Mouse (Mus musculus): ENCODE measurements at regions not wholly inside any gene's neighbourhood (a gene's known extent, or its start where the extent isn't known, plus 50 kb on each side); places are given as distances from the start of the nearest gene placed in this dataset.
"Not testable (repeated sequence)": the region's sequence is repeated elsewhere in the genome, so short reads cannot be mapped to it uniquely, and the experiment has no call there.

DNA sequence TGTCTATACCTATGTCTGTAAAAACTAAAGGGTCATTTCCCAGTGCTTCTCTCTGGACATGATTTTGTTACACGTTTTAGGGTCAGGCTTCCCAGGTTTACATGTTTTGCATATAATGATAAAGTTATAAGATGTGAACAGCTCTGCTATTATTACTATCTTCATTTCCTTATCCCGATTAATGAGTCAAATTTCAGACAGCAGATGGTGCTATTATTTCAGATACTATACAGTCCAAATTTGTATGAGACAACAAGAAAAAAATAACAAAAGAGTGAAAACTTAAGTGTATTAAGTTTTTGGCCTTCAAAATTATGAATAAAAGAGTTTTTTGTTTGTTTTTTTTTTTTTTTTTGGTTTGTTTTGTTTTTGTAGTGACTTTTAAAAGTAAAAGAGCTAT, 922.9 kb upstream of the Ppp6c start:
- no peaks in the 10 kb centered on the region for H3K9me3 ChIP-seq (replicated peaks; ENCODE audit: control insufficient read depth, low read length)
- no peaks in the 10 kb centered on the region for H3K36me3 ChIP-seq (ENCODE audit: control insufficient read depth, insufficient read depth, low read length)
- DNase-seq (ENCODE audit: low spot score) (peak; percentile 31), ATAC-seq (no peak)
- no peak overlapping the region for H3K27ac ChIP-seq (ENCODE audit: low read depth, low read length)
- no peak overlapping the region for H3K9ac ChIP-seq (ENCODE audit: low read length)
- no peak overlapping the region for H3K4me2 ChIP-seq (ENCODE audit: low read length)
- H3K4me3 ChIP-seq (ENCODE audit: low read depth, low read length) = no peak overlapping the region
- 69% methylated on average over 2 of the region's 2 CpGs for WGBS
- no peaks in the 10 kb centered on the region for H3K27me3 ChIP-seq (replicated peaks; ENCODE audit: control insufficient read depth, insufficient read depth, low read length)
- no peaks in the 10 kb centered on the region for H3K4me1 ChIP-seq (ENCODE audit: control insufficient read depth, insufficient read depth, low read length)

DNA sequence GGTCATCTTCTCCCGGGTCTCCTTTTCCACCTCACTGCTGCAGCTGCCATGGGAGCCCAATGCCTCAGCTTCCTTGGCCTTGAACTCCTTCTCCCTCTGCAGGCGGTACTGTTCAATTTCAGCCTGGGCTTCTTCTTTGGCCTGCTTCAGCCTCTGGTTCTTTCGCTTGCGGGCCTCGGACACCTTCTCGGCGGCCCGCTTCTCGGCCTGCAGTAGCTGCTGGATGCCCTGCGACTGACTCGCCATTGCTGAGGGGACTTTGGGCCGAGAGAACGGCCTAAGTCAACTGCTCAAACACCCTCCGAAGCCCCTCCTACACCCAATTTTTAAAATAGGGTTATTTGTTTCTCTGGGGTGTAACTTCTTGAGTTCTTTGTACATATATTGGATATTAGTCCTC, 901.4 kb upstream of the Ppp6c start:
- not testable (repeated sequence) for H3K27me3 ChIP-seq (replicated peaks; ENCODE audit: control insufficient read depth, insufficient read depth, low read length); H3K9me3 ChIP-seq (replicated peaks; ENCODE audit: control insufficient read depth, low read length); H3K9ac ChIP-seq (ENCODE audit: low read length); H3K4me1 ChIP-seq (ENCODE audit: control insufficient read depth, insufficient read depth, low read length); ATAC-seq; H3K4me2 ChIP-seq (ENCODE audit: low read length); H3K27ac ChIP-seq (ENCODE audit: low read depth, low read length); DNase-seq (ENCODE audit: low spot score); H3K36me3 ChIP-seq (ENCODE audit: control insufficient read depth, insufficient read depth, low read length); H3K4me3 ChIP-seq (ENCODE audit: low read depth, low read length)
- WGBS = 95% methylated on average over 14 of the region's 14 CpGs

DNA sequence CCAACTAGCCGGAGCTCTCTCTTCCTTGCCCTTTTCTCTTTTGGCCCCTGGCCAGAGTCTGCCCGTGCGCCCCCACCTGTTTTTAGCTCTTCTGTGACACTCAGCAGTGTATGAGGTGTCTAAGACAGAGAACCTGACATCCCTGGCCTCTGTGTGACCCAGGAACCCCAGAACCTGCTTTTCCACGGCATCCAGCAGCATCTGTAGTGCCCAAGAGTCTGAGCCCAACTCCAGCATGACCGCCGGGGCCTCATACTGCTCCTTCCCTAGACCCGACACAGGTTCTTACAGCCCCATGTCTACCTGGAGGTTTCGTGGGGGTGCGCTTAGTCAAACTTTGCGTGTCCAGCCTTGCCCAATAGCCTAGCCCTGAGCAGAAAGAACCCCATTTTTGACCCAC, 892.9 kb upstream of the Ppp6c start:
- Histone ChIP-seq H3K4me1 (ENCODE audit: control insufficient read depth, insufficient read depth, low read length) (no peaks in the 10 kb centered on the region), H3K36me3 (ENCODE audit: control insufficient read depth, insufficient read depth, low read length) (no peaks in the 10 kb centered on the region), H3K4me2 (ENCODE audit: low read length) (no peak overlapping the region), H3K9ac (ENCODE audit: low read length) (no peak overlapping the region), H3K4me3 (ENCODE audit: low read depth, low read length) (no peak overlapping the region), H3K27ac (ENCODE audit: low read depth, low read length) (no peak overlapping the region), H3K27me3 (replicated peaks; ENCODE audit: control insufficient read depth, insufficient read depth, low read length) (no peaks in the 10 kb centered on the region), H3K9me3 (replicated peaks; ENCODE audit: control insufficient read depth, low read length) (no peaks in the 10 kb centered on the region)
- ATAC-seq (no peak), DNase-seq (ENCODE audit: low spot score) (no peak)
- WGBS = 94% methylated on average over 10 of the region's 10 CpGs

DNA sequence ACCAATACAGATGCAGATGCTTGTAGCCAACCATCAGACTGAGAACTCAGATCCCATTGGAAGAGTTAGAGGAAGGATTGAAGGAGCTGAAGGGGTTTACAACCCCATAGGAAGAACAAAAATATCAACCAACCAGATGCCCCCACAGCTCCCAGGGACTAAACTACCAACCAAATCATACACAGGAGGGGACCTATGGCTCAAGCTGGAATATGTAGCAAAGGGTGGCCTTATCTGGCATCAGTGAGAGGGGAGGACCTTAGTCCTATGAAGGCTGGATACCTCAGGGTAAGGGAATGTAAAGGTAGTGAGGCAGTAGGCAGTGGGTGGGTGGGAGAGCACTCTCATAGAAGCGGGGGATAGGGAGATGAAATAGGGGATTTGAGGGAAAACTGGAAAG, 888.2 kb upstream of the Ppp6c start:
- Histone ChIP-seq H3K9ac (ENCODE audit: low read length) (no peak overlapping the region), H3K36me3 (ENCODE audit: control insufficient read depth, insufficient read depth, low read length) (no peaks in the 10 kb centered on the region), H3K4me2 (ENCODE audit: low read length) (no peak overlapping the region), H3K4me1 (ENCODE audit: control insufficient read depth, insufficient read depth, low read length) (no peaks in the 10 kb centered on the region), H3K4me3 (ENCODE audit: low read depth, low read length) (no peak overlapping the region), H3K27me3 (replicated peaks; ENCODE audit: control insufficient read depth, insufficient read depth, low read length) (no peaks in the 10 kb centered on the region), H3K27ac (ENCODE audit: low read depth, low read length) (no peak overlapping the region), H3K9me3 (replicated peaks; ENCODE audit: control insufficient read depth, low read length) (no peaks in the 10 kb centered on the region)
- ATAC-seq (no peak), DNase-seq (ENCODE audit: low spot score) (no peak)
- 94% methylated on average over 1 of the region's 1 CpGs for WGBS
